Mouse (Mus musculus): ENCODE data around the gene Gtf2ird2. TPM values are rescaled to one million over a fixed set of nuclear protein-coding genes. Genes with fewer than 3 reads are reported as not detected.
A peak's percentile ranks its signal among the peaks of the same experiment; 100 is the strongest.

Gene Gtf2ird2
- polyA plus RNA-seq, 1 experiment from 2014 or later = 6.9 TPM

GRCm38 (mm10) chr5:134271421-134271820 lies 87.6 kb downstream of the Gtf2ird2 start:
- Histone ChIP-seq H3K4me1 (replicated peaks; ENCODE audit: insufficient read depth, low read length) (no peaks in the 10 kb centered on the region), H3K27me3 (ENCODE audit: insufficient read depth, low read length) (no peaks in the 10 kb centered on the region), H3K4me3 (replicated peaks; ENCODE audit: low read depth, low read length) (no peak overlapping the region), H3K9ac (ENCODE audit: low read depth, low read length) (no peak overlapping the region), H3K36me3 (ENCODE audit: insufficient read depth, low read length) (peaks cover 77% of the 10 kb centered on the region), H3K9me3 (replicated peaks; ENCODE audit: low read length) (no peaks in the 10 kb centered on the region), H3K27ac (0 out of 2 replicates have a peak overlapping the region, but pooled peaks have one; percentile 36), H3K4me2 (ENCODE audit: low read length) (no peak overlapping the region)
- no peak for TF ChIP-seq CTCF (IDR thresholded peaks at IDR 0.05; ENCODE audit: low read depth)
- 85% methylated on average over 11 of the region's 11 CpGs for WGBS
- ATAC-seq (replicated peaks; ENCODE audit: low FRiP score, low read depth) (0 out of 2 replicates have a peak, but pooled peaks have one; percentile 19), DNase-seq (ENCODE audit: low spot score) (no peak)

- H3K27ac ChIP-seq = no peak overlapping the region
- 77% methylated on average over 11 of the region's 11 CpGs for WGBS
- no peaks in the 10 kb centered on the region for H3K4me1 ChIP-seq (replicated peaks; ENCODE audit: insufficient read depth, low read length)
- H3K9me3 ChIP-seq (replicated peaks; ENCODE audit: low read length) = no peaks in the 10 kb centered on the region
- no peak for TF ChIP-seq CTCF (IDR thresholded peaks at IDR 0.05; ENCODE audit: low read depth)
- ATAC-seq (replicated peaks; ENCODE audit: low FRiP score, low read depth) (0 out of 2 replicates have a peak, but pooled peaks have one; percentile 21), DNase-seq (ENCODE audit: low spot score) (no peak)
- peaks cover 72% of the 10 kb centered on the region for H3K36me3 ChIP-seq (ENCODE audit: insufficient read depth, low read length)
- H3K27me3 ChIP-seq (ENCODE audit: insufficient read depth, low read length) = no peaks in the 10 kb centered on the region
- no peak overlapping the region for H3K4me2 ChIP-seq (ENCODE audit: low read length)
- H3K4me3 ChIP-seq (replicated peaks; ENCODE audit: low read depth, low read length) = no peak overlapping the region
- no peak overlapping the region for H3K9ac ChIP-seq (ENCODE audit: low read depth, low read length)
These were observed 88.9 kb downstream of the Gtf2ird2 start for GRCm38 (mm10) chr5:134272761-134273160.

- no peak for ATAC-seq (replicated peaks; ENCODE audit: low FRiP score, low read depth)
- TF ChIP-seq CTCF (IDR thresholded peaks at IDR 0.05; ENCODE audit: low read depth) = no peak
- Histone ChIP-seq H3K9me3 (replicated peaks; ENCODE audit: low read length) (no peaks in the 10 kb centered on the region), H3K27me3 (ENCODE audit: insufficient read depth, low read length) (no peaks in the 10 kb centered on the region), H3K4me1 (replicated peaks; ENCODE audit: insufficient read depth, low read length) (no peaks in the 10 kb centered on the region), H3K9ac (ENCODE audit: low read depth, low read length) (no peak overlapping the region), H3K4me3 (replicated peaks; ENCODE audit: low read depth, low read length) (no peak overlapping the region), H3K36me3 (ENCODE audit: insufficient read depth, low read length) (peaks cover 69% of the 10 kb centered on the region), H3K4me2 (ENCODE audit: low read length) (no peak overlapping the region), H3K27ac (no peak overlapping the region)
- DNase-seq (ENCODE audit: low spot score) = no peak
- WGBS = 85% methylated on average over 8 of the region's 8 CpGs
These were observed 89.9 kb downstream of the Gtf2ird2 start for GRCm38 (mm10) chr5:134273761-134274160.

Other genes with a start within 250 kb of the Gtf2ird2 start
- gene Castor2, start 84.3 kb upstream of the Gtf2ird2 start, polyA plus RNA-seq (2015; fragmentation: Nextera tagmentation; extraction: Ambion mirVana) = 13.0 and 15.8 TPM in 2 replicates
- gene Rcc1l, start 7.2 kb upstream of the Gtf2ird2 start, polyA plus RNA-seq (2015; fragmentation: Nextera tagmentation; extraction: Ambion mirVana) = 32.1 and 33.4 TPM in 2 replicates
- gene Ncf1, start 45.6 kb downstream of the Gtf2ird2 start, polyA plus RNA-seq (2015; fragmentation: Nextera tagmentation; extraction: Ambion mirVana) = 2.4 and 2.9 TPM in 2 replicates
- 145 and 157 TPM in 2 replicates for gene Gtf2i, start 130.7 kb downstream of the Gtf2ird2 start, polyA plus RNA-seq (2015; fragmentation: Nextera tagmentation; extraction: Ambion mirVana)